Mouse (Mus musculus): ENCODE results near the gene Slc35c2.

- TF ChIP-seq CTCF (IDR thresholded peaks at IDR 0.05; ENCODE audit: low read depth, low read length) (no peak), POLR2A (IDR thresholded peaks at IDR 0.05; ENCODE audit: borderline replicate concordance, low read depth, low read length) (no peak)
Observed at GRCm38 (mm10) chr2:165275124-165275640, 12.5 kb downstream of the Slc35c2 start.

All from bone marrow macrophage, adult 2 months (primary cell).